Mouse (Mus musculus): ENCODE results near the gene Gm10577. TPM values are rescaled to one million over a fixed set of nuclear protein-coding genes. Genes with fewer than 3 reads are reported as not detected.

Gm10577 gene
- polyA plus RNA-seq, 1 experiment from 2014 or later: not detected

GRCm38 (mm10) chr4:101044149-101044548, 23.7 kb upstream of the Gm10577 start:
- TF ChIP-seq CTCF (IDR thresholded peaks at IDR 0.05; ENCODE audit: low read depth): no peak
- H3K4me1 ChIP-seq (replicated peaks; ENCODE audit: control insufficient read depth, insufficient read depth, low read length): no peaks in the 10 kb centered on the region; the same call in 1 of the 2 replicates
- no peak for ATAC-seq
- no peak overlapping the region for H3K9ac ChIP-seq (ENCODE audit: low read depth, low read length)
- no peak overlapping the region for H3K27ac ChIP-seq (ENCODE audit: low read depth, low read length)
- H3K4me2 ChIP-seq (replicated peaks; ENCODE audit: low read depth): no peak overlapping the region
- no peaks in the 10 kb centered on the region for H3K27me3 ChIP-seq (replicated peaks; ENCODE audit: control insufficient read depth, insufficient read depth, low read length)
- no peak overlapping the region for H3K4me3 ChIP-seq (ENCODE audit: low read depth, low read length)
- no peaks in the 10 kb centered on the region for H3K36me3 ChIP-seq (ENCODE audit: control insufficient read depth, insufficient read depth)
- no peaks in the 10 kb centered on the region for H3K9me3 ChIP-seq (ENCODE audit: control insufficient read depth)

DNA sequence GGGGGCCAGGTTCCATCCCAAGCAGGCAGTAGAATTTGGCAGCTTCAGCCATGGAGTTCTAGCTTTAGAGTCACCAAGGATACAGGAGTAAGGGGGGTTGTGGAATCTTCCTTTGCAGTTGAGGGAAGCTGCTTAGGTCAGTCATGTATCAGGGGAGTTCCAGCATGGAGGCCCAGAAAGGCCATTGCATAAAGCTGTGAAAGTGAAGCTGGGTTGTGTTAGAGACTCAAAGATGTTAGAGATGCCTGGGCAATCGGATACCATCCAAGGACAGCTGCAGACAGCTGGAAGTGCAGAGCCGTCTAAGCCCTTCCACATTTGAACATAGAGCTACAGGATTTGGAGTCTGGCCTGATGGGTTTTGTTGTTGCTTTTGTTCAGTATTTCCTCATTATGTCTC, 23.2 kb upstream of the Gm10577 start:
- no peak for TF ChIP-seq CTCF (IDR thresholded peaks at IDR 0.05; ENCODE audit: low read depth)
- Histone ChIP-seq H3K27ac (ENCODE audit: low read depth, low read length) (no peak overlapping the region), H3K36me3 (ENCODE audit: control insufficient read depth, insufficient read depth) (no peaks in the 10 kb centered on the region), H3K9me3 (ENCODE audit: control insufficient read depth) (no peaks in the 10 kb centered on the region), H3K4me1 (replicated peaks; ENCODE audit: control insufficient read depth, insufficient read depth, low read length) (no peaks in the 10 kb centered on the region; the same call in 1 of the 2 replicates), H3K9ac (ENCODE audit: low read depth, low read length) (no peak overlapping the region), H3K4me3 (ENCODE audit: low read depth, low read length) (no peak overlapping the region), H3K4me2 (replicated peaks; ENCODE audit: low read depth) (no peak overlapping the region), H3K27me3 (replicated peaks; ENCODE audit: control insufficient read depth, insufficient read depth, low read length) (no peaks in the 10 kb centered on the region)
- no peak for ATAC-seq
- WGBS: 85% methylated on average over 2 of the region's 2 CpGs

- ATAC-seq: no peak
- 83% methylated on average over 7 of the region's 7 CpGs for WGBS
- no peaks in the 10 kb centered on the region for H3K4me1 ChIP-seq (replicated peaks; ENCODE audit: control insufficient read depth, insufficient read depth, low read length)
- H3K27ac ChIP-seq (ENCODE audit: low read depth, low read length): no peak overlapping the region
- no peaks in the 10 kb centered on the region for H3K27me3 ChIP-seq (replicated peaks; ENCODE audit: control insufficient read depth, insufficient read depth, low read length)
- H3K9ac ChIP-seq (ENCODE audit: low read depth, low read length): no peak overlapping the region
- H3K4me2 ChIP-seq (replicated peaks; ENCODE audit: low read depth): no peak overlapping the region
- no peaks in the 10 kb centered on the region for H3K9me3 ChIP-seq (ENCODE audit: control insufficient read depth)
- no peaks in the 10 kb centered on the region for H3K36me3 ChIP-seq (ENCODE audit: control insufficient read depth, insufficient read depth)
- TF ChIP-seq CTCF (IDR thresholded peaks at IDR 0.05; ENCODE audit: low read depth): no peak
- no peak overlapping the region for H3K4me3 ChIP-seq (ENCODE audit: low read depth, low read length)
These were observed 16.7 kb upstream of the Gm10577 start for GRCm38 (mm10) chr4:101037156-101037555.

DNA sequence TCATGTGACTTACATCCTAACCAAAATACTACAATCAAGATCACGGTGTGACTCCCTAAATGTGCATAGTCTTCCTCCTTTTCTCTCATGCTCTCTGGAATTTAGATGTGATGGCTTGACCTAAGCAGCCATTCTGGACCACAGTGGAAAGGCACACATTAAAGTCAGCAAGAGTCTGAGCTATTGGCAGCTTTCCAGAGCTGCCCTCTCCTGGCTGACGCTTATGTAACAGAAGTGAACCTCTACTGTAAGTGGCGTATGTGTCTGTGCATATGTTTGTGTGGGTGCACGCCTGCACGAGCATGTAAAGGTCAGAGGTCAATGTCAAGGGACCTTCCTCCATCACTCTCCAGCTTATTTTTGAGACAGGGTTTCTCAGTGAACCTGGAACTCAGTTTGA, 14.6 kb upstream of the Gm10577 start:
- H3K27me3 ChIP-seq (replicated peaks; ENCODE audit: control insufficient read depth, insufficient read depth, low read length): no peaks in the 10 kb centered on the region
- H3K27ac ChIP-seq (ENCODE audit: low read depth, low read length): no peak overlapping the region
- H3K4me3 ChIP-seq (ENCODE audit: low read depth, low read length): no peak overlapping the region
- H3K36me3 ChIP-seq (ENCODE audit: control insufficient read depth, insufficient read depth): no peaks in the 10 kb centered on the region
- ATAC-seq: no peak
- no peak for TF ChIP-seq CTCF (IDR thresholded peaks at IDR 0.05; ENCODE audit: low read depth)
- no peaks in the 10 kb centered on the region for H3K4me1 ChIP-seq (replicated peaks; ENCODE audit: control insufficient read depth, insufficient read depth, low read length)
- no peak overlapping the region for H3K4me2 ChIP-seq (replicated peaks; ENCODE audit: low read depth)
- no peak overlapping the region for H3K9ac ChIP-seq (ENCODE audit: low read depth, low read length)
- 66% methylated on average over 5 of the region's 5 CpGs for WGBS
- H3K9me3 ChIP-seq (ENCODE audit: control insufficient read depth): no peaks in the 10 kb centered on the region

DNA sequence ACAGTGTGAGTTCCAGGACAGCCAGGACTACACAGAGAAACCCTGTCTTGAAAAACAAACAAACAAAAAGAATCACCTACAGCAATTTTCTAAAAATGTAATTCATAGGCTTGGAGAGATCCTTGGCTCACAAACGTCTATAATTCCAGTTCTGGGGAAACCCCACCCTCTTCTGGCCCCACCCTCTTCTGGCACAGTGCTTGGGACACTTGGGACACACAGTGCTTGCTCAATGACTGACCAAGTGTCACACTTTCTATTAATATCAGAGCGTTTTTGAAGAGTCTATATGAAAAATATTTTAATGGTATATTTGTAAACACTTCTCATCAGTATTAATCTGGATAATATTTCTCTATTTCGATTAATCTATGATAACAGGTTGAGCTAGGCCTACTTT, 12.6 kb upstream of the Gm10577 start:
- Histone ChIP-seq H3K9me3 (ENCODE audit: control insufficient read depth) (no peaks in the 10 kb centered on the region), H3K36me3 (ENCODE audit: control insufficient read depth, insufficient read depth) (no peaks in the 10 kb centered on the region), H3K4me2 (replicated peaks; ENCODE audit: low read depth) (no peak overlapping the region), H3K27ac (ENCODE audit: low read depth, low read length) (no peak overlapping the region), H3K9ac (ENCODE audit: low read depth, low read length) (no peak overlapping the region), H3K4me3 (ENCODE audit: low read depth, low read length) (no peak overlapping the region), H3K27me3 (replicated peaks; ENCODE audit: control insufficient read depth, insufficient read depth, low read length) (no peaks in the 10 kb centered on the region), H3K4me1 (replicated peaks; ENCODE audit: control insufficient read depth, insufficient read depth, low read length) (no peaks in the 10 kb centered on the region)
- ATAC-seq: no peak
- TF ChIP-seq CTCF (IDR thresholded peaks at IDR 0.05; ENCODE audit: low read depth): no peak
- 62% methylated on average over 3 of the region's 3 CpGs for WGBS

DNA sequence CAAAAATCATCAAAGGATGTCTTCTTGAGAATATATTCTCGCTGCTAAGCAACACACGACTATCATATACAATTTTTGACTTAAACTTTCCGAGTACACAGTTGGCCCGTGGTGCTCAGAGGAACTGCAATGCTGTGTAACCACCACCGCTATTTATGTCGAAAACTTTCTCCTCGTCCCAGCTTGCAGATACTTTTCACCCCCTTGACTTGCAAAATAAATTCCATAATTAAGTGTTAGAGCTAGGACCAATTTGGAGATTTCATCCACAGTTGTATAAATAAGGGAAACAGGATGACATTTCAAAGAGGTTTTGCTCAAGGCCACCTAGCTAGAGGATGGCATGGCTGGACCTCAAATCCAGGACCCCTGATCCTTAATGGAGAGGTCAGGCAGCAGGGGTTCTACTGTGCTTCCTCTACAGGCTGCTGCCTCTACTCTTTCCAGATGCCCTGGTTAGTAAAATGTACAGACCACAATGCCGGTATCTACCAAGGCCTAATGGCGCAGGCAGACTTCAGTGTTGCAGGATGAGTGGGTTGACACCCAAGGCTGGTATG, 7.4 kb upstream of the Gm10577 start:
- WGBS: 86% methylated on average over 9 of the region's 9 CpGs
- no peaks in the 10 kb centered on the region for H3K27me3 ChIP-seq (replicated peaks; ENCODE audit: control insufficient read depth, insufficient read depth, low read length)
- no peak overlapping the region for H3K9ac ChIP-seq (ENCODE audit: low read depth, low read length)
- no peak for ATAC-seq
- no peak for TF ChIP-seq CTCF (IDR thresholded peaks at IDR 0.05; ENCODE audit: low read depth)
- H3K4me2 ChIP-seq (replicated peaks; ENCODE audit: low read depth): no peak overlapping the region
- 0 out of 2 replicates have a peak, but pooled peaks cover 5% of the 10 kb centered on the region for H3K9me3 ChIP-seq (ENCODE audit: control insufficient read depth)
- no peaks in the 10 kb centered on the region for H3K4me1 ChIP-seq (replicated peaks; ENCODE audit: control insufficient read depth, insufficient read depth, low read length)
- H3K4me3 ChIP-seq (ENCODE audit: low read depth, low read length): no peak overlapping the region
- H3K36me3 ChIP-seq (ENCODE audit: control insufficient read depth, insufficient read depth): no peaks in the 10 kb centered on the region
- H3K27ac ChIP-seq (ENCODE audit: low read depth, low read length): no peak overlapping the region

GRCm38 (mm10) chr4:101026995-101027394, 6.5 kb upstream of the Gm10577 start:
- Histone ChIP-seq H3K9me3 (ENCODE audit: control insufficient read depth) (0 out of 2 replicates have a peak, but pooled peaks cover 8% of the 10 kb centered on the region), H3K9ac (ENCODE audit: low read depth, low read length) (no peak overlapping the region), H3K36me3 (ENCODE audit: control insufficient read depth, insufficient read depth) (no peaks in the 10 kb centered on the region), H3K27me3 (replicated peaks; ENCODE audit: control insufficient read depth, insufficient read depth, low read length) (no peaks in the 10 kb centered on the region), H3K4me3 (ENCODE audit: low read depth, low read length) (no peak overlapping the region), H3K27ac (ENCODE audit: low read depth, low read length) (no peak overlapping the region), H3K4me1 (replicated peaks; ENCODE audit: control insufficient read depth, insufficient read depth, low read length) (no peaks in the 10 kb centered on the region), H3K4me2 (replicated peaks; ENCODE audit: low read depth) (no peak overlapping the region)
- ATAC-seq: no peak
- WGBS: 67% methylated on average over 2 of the region's 2 CpGs
- no peak for TF ChIP-seq CTCF (IDR thresholded peaks at IDR 0.05; ENCODE audit: low read depth)
